Mouse (Mus musculus) lung, embryonic 16.5 days (tissue): Measurements from ENCODE around the gene Olfr661. TPM values are rescaled to one million over a fixed set of nuclear protein-coding genes. Genes with fewer than 3 reads are reported as not detected.

Experiments
- ATAC-seq: fragments of 200-750 bp; cut with Nextera tagmentation; 2 replicates; pipeline ENCODE4 v1.8.0; 2017; ENCODE audit warnings: low read depth, mild to moderate bottlenecking, moderate library complexity
- H3K27ac ChIP-seq: fragments of 300-500 bp; sonication (generic); 2 replicates; pipeline ENCODE4 v1.5.1; 2014; ENCODE audit warnings: mild to moderate bottlenecking, control low read depth, low read length
- H3K27me3 ChIP-seq: fragments of 300-500 bp; sonication (generic); 2 replicates; pipeline ENCODE4 v1.6.1; 2014; ENCODE audit warnings: low read depth, low read length, mixed read lengths; ENCODE audit not compliant: control insufficient read depth, insufficient read depth
- H3K36me3 ChIP-seq: fragments of 300-500 bp; sonication (generic); 2 replicates; pipeline ENCODE4 v1.6.1; 2014; ENCODE audit warnings: low read length; ENCODE audit not compliant: control insufficient read depth, insufficient read depth
- H3K4me1 ChIP-seq: fragments of 300-500 bp; sonication (generic); replicated peaks from 2 replicates; pipeline ENCODE4 v1.6.1; 2014; ENCODE audit warnings: low read length, mixed read lengths; ENCODE audit not compliant: control insufficient read depth, insufficient read depth
- H3K4me2 ChIP-seq: fragments of 300-500 bp; sonication (generic); 2 replicates; pipeline ENCODE4 v1.6.1; 2014; ENCODE audit warnings: low read depth, low read length, control low read depth
- H3K4me3 ChIP-seq: fragments of 300-500 bp; sonication (generic); 2 replicates; pipeline ENCODE4 v1.5.1; 2014; ENCODE audit warnings: mild to moderate bottlenecking, low read length, control low read depth
- H3K9ac ChIP-seq: fragments of 300-500 bp; sonication (generic); 2 replicates; pipeline ENCODE4 v1.6.1; 2014; ENCODE audit warnings: low read length, control low read depth
- H3K9me3 ChIP-seq: fragments of 300-500 bp; sonication (generic); 2 replicates; pipeline ENCODE4 v1.6.1; 2016; ENCODE audit warnings: low read length; ENCODE audit not compliant: control insufficient read depth
- WGBS: fragments of 180-500 bp; shearing (Covaris S2); extraction: QIAGEN DNeasy Blood & Tissue Kit; methylation state at CpG from one replicate; pipeline ENCODE4 v1.1.7; 2014; 5-methylcytosine and 5-hydroxymethylcytosine counted together
- polyA plus RNA-seq: library from polyadenylated mRNA; unstranded; fragments of >200 nt; fragmentation: Nextera tagmentation; extraction: Ambion mirVana; gene quantifications from 2 replicates; pipeline ENCODE4 v1.2.1, GENCODE M21; 2015

The Olfr661 gene
- polyA plus RNA-seq = not detected in 2 replicates

DNA sequence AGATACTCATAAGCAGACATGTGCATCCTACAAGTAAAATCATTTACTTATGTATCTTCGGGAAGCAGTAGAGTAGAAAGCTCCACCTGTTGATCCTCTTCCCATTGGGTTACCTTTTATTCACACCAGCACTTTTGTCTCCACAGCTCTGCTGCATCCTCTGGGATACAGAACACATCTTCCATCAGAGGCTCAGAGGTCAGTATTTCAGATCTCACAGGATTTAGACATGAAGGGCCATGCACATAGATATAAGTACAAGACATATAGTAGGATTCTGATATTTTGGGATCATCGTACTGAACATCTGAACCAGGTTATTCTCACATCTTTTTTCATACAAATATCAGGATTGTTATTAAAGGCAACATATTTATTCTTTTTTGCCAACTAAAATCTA, at the start of gene Olfr661:
Olfr661 (plus strand) TSS at position 301 of the 400 bp plus-strand sequence.
- Histone ChIP-seq H3K4me3 (no peak within 1 kb of the TSS), H3K9ac (no peak within 1 kb of the TSS), H3K36me3 (no peaks in the 10 kb centered on the region), H3K27me3 (no peaks in the 10 kb centered on the region), H3K4me1 (no peaks in the 10 kb centered on the region), H3K4me2 (no peak within 1 kb of the TSS), H3K9me3 (no peaks in the 10 kb centered on the region), H3K27ac (no peak within 1 kb of the TSS)
- WGBS = 87% methylated on average over 2 of the region's 2 CpGs
- ATAC-seq = no peak

DNA sequence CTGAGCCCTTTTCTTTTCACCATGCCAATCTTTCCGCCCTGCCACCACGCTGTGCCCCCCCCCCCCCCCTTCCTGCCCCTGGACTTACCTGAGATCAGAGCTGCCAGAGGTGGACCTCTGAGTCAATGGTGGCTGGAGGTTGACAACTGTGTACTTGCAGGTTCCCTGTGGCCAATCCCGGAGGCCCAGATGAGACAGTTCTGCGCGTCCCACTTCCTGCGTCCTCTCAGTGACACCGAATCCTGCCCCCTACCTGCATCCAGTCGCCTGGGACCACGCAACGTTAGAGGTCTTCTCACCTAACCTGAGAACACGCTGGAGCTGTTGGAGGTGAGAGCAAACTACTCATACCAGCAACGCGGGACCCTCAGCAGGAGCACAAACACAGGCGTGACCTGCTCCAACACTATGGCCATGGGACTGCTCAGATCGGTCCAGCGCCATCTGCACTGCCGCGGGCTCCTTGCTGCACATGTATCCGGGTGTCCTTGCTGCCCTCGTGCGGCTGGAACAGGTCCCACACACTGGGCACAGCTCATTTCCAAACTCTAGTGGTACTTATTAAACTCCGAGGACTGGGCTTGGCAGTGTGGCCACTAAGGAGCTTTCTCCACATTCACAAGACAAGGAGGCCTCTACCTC, 39.3 kb upstream of the Olfr661 start, which contains the start of gene Olfr658:
Olfr658 (minus strand) TSS at position 465 of the 642 bp plus-strand sequence.
- H3K4me1 ChIP-seq = no peaks in the 10 kb centered on the region
- peak within 1 kb of the TSS; percentile 15; the same call in 1 of the 2 replicates for H3K4me3 ChIP-seq
- no peaks in the 10 kb centered on the region for H3K27me3 ChIP-seq
- peak within 1 kb of the TSS; percentile 45 for H3K4me2 ChIP-seq
- ATAC-seq = peak; percentile 66
- WGBS = 15% methylated on average over 22 of the region's 22 CpGs
- H3K36me3 ChIP-seq = no peaks in the 10 kb centered on the region
- no peak within 1 kb of the TSS for H3K9ac ChIP-seq
- no peaks in the 10 kb centered on the region for H3K9me3 ChIP-seq
- H3K27ac ChIP-seq = no peak within 1 kb of the TSS

DNA sequence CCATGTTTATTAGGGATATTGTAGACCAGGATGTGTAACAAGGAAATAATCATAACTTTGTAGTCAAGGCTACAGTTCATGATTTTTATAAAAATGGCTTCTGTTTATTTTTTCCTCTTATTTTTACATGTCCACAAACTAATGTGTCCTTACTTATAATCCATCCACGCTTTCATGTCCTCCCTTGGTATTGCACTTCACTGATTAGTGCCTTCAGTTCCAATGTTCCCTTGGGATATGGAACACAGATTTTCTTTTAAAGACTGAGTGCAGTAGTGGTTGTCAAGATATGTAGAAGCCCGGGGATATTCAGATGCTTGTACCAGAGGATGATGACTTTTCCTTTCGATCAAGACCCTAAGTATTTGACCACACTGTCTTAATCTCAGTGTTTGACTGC, 19.8 kb upstream of the Olfr661 start, which contains the start of gene Olfr659:
Olfr659 (plus strand) TSS at position 301 of the 400 bp plus-strand sequence.
- Histone ChIP-seq H3K4me3 (no peak within 1 kb of the TSS), H3K9ac (no peak within 1 kb of the TSS), H3K9me3 (no peaks in the 10 kb centered on the region), H3K4me2 (no peak within 1 kb of the TSS), H3K27me3 (no peaks in the 10 kb centered on the region), H3K4me1 (no peaks in the 10 kb centered on the region), H3K27ac (no peak within 1 kb of the TSS), H3K36me3 (no peaks in the 10 kb centered on the region)
- WGBS = 81% methylated on average over 3 of the region's 3 CpGs
- no peak for ATAC-seq

Other genes with a start within 250 kb of the Olfr661 start
- gene Trim30a, start 221.3 kb upstream of the Olfr661 start, polyA plus RNA-seq = 1.1 and 1.5 TPM in 2 replicates
- gene Trim30d, start 178.7 kb upstream of the Olfr661 start, polyA plus RNA-seq = 0.63 and 0.75 TPM in 2 replicates
- not detected in 2 replicates for gene Olfr651, start 136.4 kb upstream of the Olfr661 start, polyA plus RNA-seq
- gene Olfr652, start 125.6 kb upstream of the Olfr661 start, polyA plus RNA-seq = not detected in 2 replicates
- not detected in 2 replicates for gene Olfr653, start 109.2 kb upstream of the Olfr661 start, polyA plus RNA-seq
- gene Olfr654, start 99.5 kb upstream of the Olfr661 start, polyA plus RNA-seq = not detected in 2 replicates
- not detected in 2 replicates for gene Olfr655, start 84.7 kb upstream of the Olfr661 start, polyA plus RNA-seq
- not detected in 2 replicates for gene Olfr656, start 72.5 kb upstream of the Olfr661 start, polyA plus RNA-seq
- gene Olfr657, start 61.7 kb upstream of the Olfr661 start, polyA plus RNA-seq = not detected in 2 replicates
- not detected in 2 replicates for gene Olfr658, start 39.2 kb upstream of the Olfr661 start, polyA plus RNA-seq
- gene Olfr659, start 19.7 kb upstream of the Olfr661 start, polyA plus RNA-seq = not detected in 2 replicates
- gene Usp17le, start 91.0 kb downstream of the Olfr661 start, polyA plus RNA-seq = not detected in 2 replicates
- not detected in 2 replicates for gene Usp17lb, start 156.1 kb downstream of the Olfr661 start, polyA plus RNA-seq
- not detected in 2 replicates for gene Usp17la, start 170.5 kb downstream of the Olfr661 start, polyA plus RNA-seq
- gene Olfr665, start 191.5 kb downstream of the Olfr661 start, polyA plus RNA-seq = not detected in 2 replicates
- gene Olfr666, start 209.5 kb downstream of the Olfr661 start, polyA plus RNA-seq = not detected in 2 replicates
- gene Olfr667, start 235.0 kb downstream of the Olfr661 start, polyA plus RNA-seq = not detected in 2 replicates
- not detected in 2 replicates for gene Olfr668, start 241.6 kb downstream of the Olfr661 start, polyA plus RNA-seq
- not detected in 2 replicates for gene Olfr669, start 247.7 kb downstream of the Olfr661 start, polyA plus RNA-seq